Mouse (Mus musculus): ENCODE data around the gene Frmd4a. TPM values are rescaled to one million over a fixed set of nuclear protein-coding genes. Genes with fewer than 3 reads are reported as not detected.

Frmd4a gene
- polyA plus RNA-seq, 1 experiment from 2014 or later: 16.8 TPM

DNA sequence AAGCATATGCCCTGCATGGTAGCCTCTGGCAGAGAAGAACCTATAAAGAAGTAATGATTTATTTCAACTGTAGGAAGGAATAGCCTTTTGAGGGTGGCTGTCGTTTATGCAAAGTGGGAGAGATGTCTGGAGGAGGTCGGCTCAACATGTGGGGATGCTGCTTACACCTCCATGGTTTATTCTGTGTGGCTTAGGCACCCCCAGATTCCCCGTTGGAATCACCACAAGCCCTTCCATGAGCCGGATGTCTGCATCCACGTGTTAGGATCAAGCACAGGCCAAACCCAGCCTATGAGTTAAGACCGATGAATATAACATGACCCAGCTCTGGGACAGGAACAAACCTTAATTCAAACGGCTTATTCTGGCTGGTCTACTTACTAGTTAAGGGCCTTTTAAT lies 284.2 kb downstream of the Frmd4a start:
- Histone ChIP-seq H3K4me2 (ENCODE audit: low read length) (peak overlapping the region; percentile 66), H3K9me3 (replicated peaks; ENCODE audit: low read length) (no peaks in the 10 kb centered on the region), H3K9ac (ENCODE audit: low read depth, low read length) (0 out of 2 replicates have a peak overlapping the region, but pooled peaks have one; percentile 32), H3K27ac (peak overlapping the region; percentile 44; the same call in 1 of the 2 replicates), H3K4me3 (replicated peaks; ENCODE audit: low read depth, low read length) (peak overlapping the region; percentile 40), H3K27me3 (ENCODE audit: insufficient read depth, low read length) (no peaks in the 10 kb centered on the region), H3K36me3 (ENCODE audit: insufficient read depth, low read length) (no peaks in the 10 kb centered on the region), H3K4me1 (replicated peaks; ENCODE audit: insufficient read depth, low read length) (peaks cover 19% of the 10 kb centered on the region)
- no peak for DNase-seq (ENCODE audit: low spot score)
- TF ChIP-seq CTCF (IDR thresholded peaks at IDR 0.05; ENCODE audit: low read depth): no peak
- ATAC-seq (replicated peaks; ENCODE audit: low FRiP score, low read depth): no peak
- WGBS: 19% methylated on average over 7 of the region's 7 CpGs

DNA sequence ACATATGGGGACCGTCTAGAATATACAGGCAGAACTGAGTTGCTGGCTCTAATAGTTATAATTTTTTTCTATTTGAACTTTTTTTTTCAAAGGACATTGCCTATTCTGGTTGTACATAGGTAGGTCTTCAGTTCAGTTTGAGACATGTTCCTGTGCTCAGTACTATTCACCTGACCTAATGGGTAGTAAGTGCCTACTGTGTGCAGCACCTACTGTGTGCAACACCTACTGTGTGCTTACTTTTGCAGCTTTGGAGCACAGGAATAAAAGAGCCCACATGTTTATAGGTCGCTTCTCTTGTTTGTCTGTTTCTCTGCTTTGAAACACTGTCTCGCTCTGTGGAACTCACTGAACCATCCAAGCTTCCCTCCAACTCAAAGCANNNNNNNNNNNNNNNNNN lies 284.6 kb downstream of the Frmd4a start:
- H3K36me3 ChIP-seq (ENCODE audit: insufficient read depth, low read length): no peaks in the 10 kb centered on the region
- H3K27me3 ChIP-seq (ENCODE audit: insufficient read depth, low read length): no peaks in the 10 kb centered on the region
- H3K9me3 ChIP-seq (replicated peaks; ENCODE audit: low read length): no peaks in the 10 kb centered on the region
- DNase-seq (ENCODE audit: low spot score): no peak
- H3K4me1 ChIP-seq (replicated peaks; ENCODE audit: insufficient read depth, low read length): peaks cover 19% of the 10 kb centered on the region
- H3K27ac ChIP-seq: no peak overlapping the region
- H3K9ac ChIP-seq (ENCODE audit: low read depth, low read length): no peak overlapping the region
- H3K4me3 ChIP-seq (replicated peaks; ENCODE audit: low read depth, low read length): no peak overlapping the region
- no peak for TF ChIP-seq CTCF (IDR thresholded peaks at IDR 0.05; ENCODE audit: low read depth)
- peak overlapping the region; percentile 66 for H3K4me2 ChIP-seq (ENCODE audit: low read length)
- WGBS: 70% methylated on average over 3 of the region's 3 CpGs
- no peak for ATAC-seq (replicated peaks; ENCODE audit: low FRiP score, low read depth)

GRCm38 (mm10) chr2:4307076-4307475 lies 289.6 kb downstream of the Frmd4a start:
- Histone ChIP-seq H3K9me3 (replicated peaks; ENCODE audit: low read length) (no peaks in the 10 kb centered on the region), H3K27me3 (ENCODE audit: insufficient read depth, low read length) (no peaks in the 10 kb centered on the region), H3K27ac (no peak overlapping the region), H3K9ac (ENCODE audit: low read depth, low read length) (no peak overlapping the region), H3K36me3 (ENCODE audit: insufficient read depth, low read length) (no peaks in the 10 kb centered on the region), H3K4me1 (replicated peaks; ENCODE audit: insufficient read depth, low read length) (no peaks in the 10 kb centered on the region), H3K4me3 (replicated peaks; ENCODE audit: low read depth, low read length) (no peak overlapping the region), H3K4me2 (ENCODE audit: low read length) (no peak overlapping the region)
- no peak for DNase-seq (ENCODE audit: low spot score)
- no peak for TF ChIP-seq CTCF (IDR thresholded peaks at IDR 0.05; ENCODE audit: low read depth)
- ATAC-seq (replicated peaks; ENCODE audit: low FRiP score, low read depth): no peak
- 67% methylated on average over 6 of the region's 6 CpGs for WGBS

GRCm38 (mm10) chr2:4314545-4314944 lies 297.0 kb downstream of the Frmd4a start:
- ATAC-seq (replicated peaks; ENCODE audit: low FRiP score, low read depth): no peak
- WGBS: 83% methylated on average over 5 of the region's 5 CpGs
- H3K4me3 ChIP-seq (replicated peaks; ENCODE audit: low read depth, low read length): no peak overlapping the region
- no peaks in the 10 kb centered on the region for H3K9me3 ChIP-seq (replicated peaks; ENCODE audit: low read length)
- no peak for DNase-seq (ENCODE audit: low spot score)
- H3K4me1 ChIP-seq (replicated peaks; ENCODE audit: insufficient read depth, low read length): no peaks in the 10 kb centered on the region
- H3K9ac ChIP-seq (ENCODE audit: low read depth, low read length): no peak overlapping the region
- H3K27ac ChIP-seq: no peak overlapping the region
- no peaks in the 10 kb centered on the region for H3K27me3 ChIP-seq (ENCODE audit: insufficient read depth, low read length)
- H3K4me2 ChIP-seq (ENCODE audit: low read length): no peak overlapping the region
- no peak for TF ChIP-seq CTCF (IDR thresholded peaks at IDR 0.05; ENCODE audit: low read depth)
- H3K36me3 ChIP-seq (ENCODE audit: insufficient read depth, low read length): no peaks in the 10 kb centered on the region

DNA sequence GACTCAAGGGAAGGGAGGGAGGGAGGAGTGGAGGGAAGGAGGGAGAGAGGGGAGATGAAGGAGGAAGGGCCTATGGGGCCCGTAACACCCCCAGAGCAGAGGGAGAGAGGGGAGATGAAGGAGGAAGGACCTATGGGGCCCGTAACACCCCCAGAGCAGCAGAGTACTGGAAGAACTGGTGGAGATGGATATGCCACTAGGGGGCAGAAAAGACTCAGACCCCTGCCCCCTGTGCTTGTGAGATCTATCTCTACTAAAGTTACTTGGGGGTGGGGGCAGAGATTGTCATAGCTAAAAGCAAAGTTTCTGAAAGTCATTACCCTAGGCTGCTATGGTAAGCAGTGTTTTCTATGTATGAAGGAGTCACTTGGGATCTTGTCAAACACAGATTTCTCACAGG lies 299.1 kb downstream of the Frmd4a start:
- no peaks in the 10 kb centered on the region for H3K9me3 ChIP-seq (replicated peaks; ENCODE audit: low read length)
- peak; percentile 65 for TF ChIP-seq CTCF (IDR thresholded peaks at IDR 0.05; ENCODE audit: low read depth)
- no peaks in the 10 kb centered on the region for H3K4me1 ChIP-seq (replicated peaks; ENCODE audit: insufficient read depth, low read length)
- H3K27me3 ChIP-seq (ENCODE audit: insufficient read depth, low read length): no peaks in the 10 kb centered on the region
- WGBS: 63% methylated on average over 2 of the region's 2 CpGs
- H3K4me2 ChIP-seq (ENCODE audit: low read length): no peak overlapping the region
- H3K36me3 ChIP-seq (ENCODE audit: insufficient read depth, low read length): no peaks in the 10 kb centered on the region
- no peak overlapping the region for H3K9ac ChIP-seq (ENCODE audit: low read depth, low read length)
- DNase-seq (ENCODE audit: low spot score) (no peak), ATAC-seq (replicated peaks; ENCODE audit: low FRiP score, low read depth) (no peak)
- H3K27ac ChIP-seq: no peak overlapping the region
- no peak overlapping the region for H3K4me3 ChIP-seq (replicated peaks; ENCODE audit: low read depth, low read length)

- Histone ChIP-seq H3K4me3 (replicated peaks; ENCODE audit: low read depth, low read length) (no peak overlapping the region), H3K9ac (ENCODE audit: low read depth, low read length) (no peak overlapping the region), H3K27ac (no peak overlapping the region), H3K27me3 (ENCODE audit: insufficient read depth, low read length) (no peaks in the 10 kb centered on the region), H3K4me1 (replicated peaks; ENCODE audit: insufficient read depth, low read length) (no peaks in the 10 kb centered on the region), H3K36me3 (ENCODE audit: insufficient read depth, low read length) (no peaks in the 10 kb centered on the region), H3K9me3 (replicated peaks; ENCODE audit: low read length) (no peaks in the 10 kb centered on the region), H3K4me2 (ENCODE audit: low read length) (no peak overlapping the region)
- ATAC-seq (replicated peaks; ENCODE audit: low FRiP score, low read depth) (no peak), DNase-seq (ENCODE audit: low spot score) (no peak)
- no peak for TF ChIP-seq CTCF (IDR thresholded peaks at IDR 0.05; ENCODE audit: low read depth)
- WGBS: 63% methylated on average over 4 of the region's 4 CpGs
Observed at GRCm38 (mm10) chr2:4318134-4318533, 300.6 kb downstream of the Frmd4a start.

Data from kidney, postnatal 0 days (tissue).